Mouse (Mus musculus): ENCODE results near the gene Lemd2.
A peak's percentile ranks its signal among the peaks of the same experiment; 100 is the strongest.

The Lemd2 gene

GRCm38 (mm10) chr17:27187059-27187458 is 17.2 kb downstream of the Lemd2 start:
- no peak for DNase-seq (ENCODE audit: low read depth)

GRCm38 (mm10) chr17:27186068-27186467 is 18.2 kb downstream of the Lemd2 start:
- DNase-seq (ENCODE audit: low read depth), result no peak

- DNase-seq (ENCODE audit: low read depth), result no peak
These were observed 20.5 kb downstream of the Lemd2 start for GRCm38 (mm10) chr17:27183667-27184292.

GRCm38 (mm10) chr17:27182401-27182800 is 21.9 kb downstream of the Lemd2 start:
- no peak for DNase-seq (ENCODE audit: low read depth)

GRCm38 (mm10) chr17:27181666-27182065 is 22.6 kb downstream of the Lemd2 start:
- no peak for DNase-seq (ENCODE audit: low read depth)

GRCm38 (mm10) chr17:27179681-27180280 is 24.5 kb downstream of the Lemd2 start:
- peak; percentile 39 for DNase-seq (ENCODE audit: low read depth)

- DNase-seq (ENCODE audit: low read depth), result no peak
These were observed 25.7 kb downstream of the Lemd2 start for GRCm38 (mm10) chr17:27178427-27179177.

GRCm38 (mm10) chr17:27178019-27178418 is 26.2 kb downstream of the Lemd2 start:
- DNase-seq (ENCODE audit: low read depth), result peak; percentile 53

- no peak for DNase-seq (ENCODE audit: low read depth)
These were observed 27.5 kb downstream of the Lemd2 start for GRCm38 (mm10) chr17:27176754-27177153.

GRCm38 (mm10) chr17:27176287-27176686 is 28.0 kb downstream of the Lemd2 start:
- DNase-seq (ENCODE audit: low read depth), result no peak

GRCm38 (mm10) chr17:27175196-27175874 is 28.9 kb downstream of the Lemd2 start:
- no peak for DNase-seq (ENCODE audit: low read depth)

- DNase-seq (ENCODE audit: low read depth), result no peak
These were observed 30.6 kb downstream of the Lemd2 start for GRCm38 (mm10) chr17:27173715-27174114.

GRCm38 (mm10) chr17:27172459-27172858 is 31.8 kb downstream of the Lemd2 start:
- no peak for DNase-seq (ENCODE audit: low read depth)

- no peak for DNase-seq (ENCODE audit: low read depth)
These were observed 33.1 kb downstream of the Lemd2 start for GRCm38 (mm10) chr17:27171121-27171520.

- no peak for DNase-seq (ENCODE audit: low read depth)
These were observed 34.1 kb downstream of the Lemd2 start for GRCm38 (mm10) chr17:27169952-27170695.

- no peak for DNase-seq (ENCODE audit: low read depth)
These were observed 35.7 kb downstream of the Lemd2 start for GRCm38 (mm10) chr17:27168569-27168968.

- no peak for DNase-seq (ENCODE audit: low read depth)
These were observed 36.7 kb downstream of the Lemd2 start, which contains the start of gene Ip6k3 for GRCm38 (mm10) chr17:27167545-27167944. Ip6k3 (minus strand) TSS chr17:27167795.

GRCm38 (mm10) chr17:27166901-27167300 is 37.4 kb downstream of the Lemd2 start:
- no peak for DNase-seq (ENCODE audit: low read depth)

GRCm38 (mm10) chr17:27165054-27165773 is 39.1 kb downstream of the Lemd2 start:
- no peak for DNase-seq (ENCODE audit: low read depth)

- no peak for DNase-seq (ENCODE audit: low read depth)
These were observed 43.4 kb downstream of the Lemd2 start for GRCm38 (mm10) chr17:27160905-27161304.

- no peak for DNase-seq (ENCODE audit: low read depth)
These were observed 45.1 kb downstream of the Lemd2 start for GRCm38 (mm10) chr17:27159169-27159568.
